Mouse (Mus musculus) heart, postnatal 0 days (tissue): ENCODE results near the gene Fam98b. TPM values are rescaled to one million over a fixed set of nuclear protein-coding genes. Genes with fewer than 3 reads are reported as not detected.

ENCODE experiments used
- ATAC-seq: fragments of 200-750 bp; cut with Nextera tagmentation; 2 replicates; pipeline ENCODE4 v1.8.0; 2017; ENCODE audit warnings: low read depth, moderate number of reproducible peaks, moderate library complexity; ENCODE audit not compliant: insufficient read depth
- DNase-seq: peaks from one replicate; pipeline ENCODE4 v3.0.0-alpha.2; 2016; ENCODE audit warnings: low spot score
- H3K27ac ChIP-seq: fragments of 300-500 bp; sonication (generic); 2 replicates; pipeline ENCODE4 v1.5.1; 2014; ENCODE audit warnings: low read depth, mild to moderate bottlenecking
- H3K27me3 ChIP-seq: fragments of 300-500 bp; sonication (generic); 2 replicates; pipeline ENCODE4 v1.6.1; 2014; ENCODE audit warnings: low read length, mixed read lengths; ENCODE audit not compliant: control insufficient read depth, insufficient read depth
- H3K36me3 ChIP-seq: fragments of 300-500 bp; sonication (generic); replicated peaks from 2 replicates; pipeline ENCODE4 v1.6.1; 2014; ENCODE audit warnings: low read length, mixed read lengths; ENCODE audit not compliant: control insufficient read depth, insufficient read depth
- H3K4me1 ChIP-seq: fragments of 300-500 bp; sonication (generic); 2 replicates; pipeline ENCODE4 v1.6.1; 2014; ENCODE audit warnings: antibody characterized with exemption; ENCODE audit not compliant: control insufficient read depth, insufficient read depth
- H3K4me2 ChIP-seq: fragments of 300-500 bp; sonication (generic); 2 replicates; pipeline ENCODE4 v1.6.1; 2014; ENCODE audit warnings: low read depth, mild to moderate bottlenecking, low read length, moderate library complexity
- H3K4me3 ChIP-seq: fragments of 300-500 bp; sonication (generic); 2 replicates; pipeline ENCODE4 v1.5.1; 2014; ENCODE audit warnings: low read depth, low read length
- H3K9ac ChIP-seq: fragments of 300-500 bp; sonication (generic); replicated peaks from 2 replicates; pipeline ENCODE4 v1.6.1; 2014; ENCODE audit warnings: low read depth, low read length, mixed read lengths
- H3K9me3 ChIP-seq: fragments of 300-500 bp; sonication (generic); replicated peaks from 2 replicates; pipeline ENCODE4 v1.6.1; 2016; ENCODE audit warnings: low read length; ENCODE audit not compliant: control insufficient read depth
- CTCF ChIP-seq: IDR thresholded peaks from 2 replicates; pipeline ENCODE4 v1.5.1; 2016; ENCODE audit warnings: antibody characterized with exemption, control low read depth, low read depth
- EP300 ChIP-seq: IDR thresholded peaks from 2 replicates; pipeline ENCODE4 v1.6.1; 2016; ENCODE audit warnings: antibody characterized with exemption, low read depth
- WGBS: fragments of 180-500 bp; shearing (Covaris S2); extraction: QIAGEN DNeasy Blood & Tissue Kit; methylation state at CpG from one replicate; pipeline ENCODE4 v1.1.7; 2014; 5-methylcytosine and 5-hydroxymethylcytosine counted together
- polyA plus RNA-seq: library from polyadenylated mRNA; unstranded; fragments of >200 nt; fragmentation: Nextera tagmentation; extraction: Ambion mirVana; gene quantifications from 2 replicates; pipeline ENCODE4 v1.2.1, GENCODE M21; 2015
- total RNA-seq: library from RNA; depleted of rRNA; stranded (reverse); fragments of >200 nt; gene quantifications from 2 replicates; pipeline ENCODE4 v1.2.3, GENCODE M21; 2014; ENCODE audit warnings: low replicate concordance; rRNA removed

The Fam98b gene
- total and polyA plus RNA-seq, 2 experiments from 2014 or later = 0.61 to 8.3 TPM

- Histone ChIP-seq H3K4me3 (no peak overlapping the region), H3K9ac (no peak overlapping the region), H3K4me2 (no peak overlapping the region), H3K9me3 (0 out of 2 replicates have a peak, but pooled peaks cover 3% of the 10 kb centered on the region), H3K27ac (no peak overlapping the region), H3K27me3 (no peaks in the 10 kb centered on the region), H3K36me3 (no peaks in the 10 kb centered on the region), H3K4me1 (no peaks in the 10 kb centered on the region)
- no peak for TF ChIP-seq CTCF
- no peak for TF ChIP-seq EP300
- 35% methylated on average over 2 of the region's 2 CpGs for WGBS
- ATAC-seq = no peak
- no peak for DNase-seq
Observed at GRCm38 (mm10) chr2:117312030-117312429, 62.5 kb downstream of the Fam98b start.

DNA sequence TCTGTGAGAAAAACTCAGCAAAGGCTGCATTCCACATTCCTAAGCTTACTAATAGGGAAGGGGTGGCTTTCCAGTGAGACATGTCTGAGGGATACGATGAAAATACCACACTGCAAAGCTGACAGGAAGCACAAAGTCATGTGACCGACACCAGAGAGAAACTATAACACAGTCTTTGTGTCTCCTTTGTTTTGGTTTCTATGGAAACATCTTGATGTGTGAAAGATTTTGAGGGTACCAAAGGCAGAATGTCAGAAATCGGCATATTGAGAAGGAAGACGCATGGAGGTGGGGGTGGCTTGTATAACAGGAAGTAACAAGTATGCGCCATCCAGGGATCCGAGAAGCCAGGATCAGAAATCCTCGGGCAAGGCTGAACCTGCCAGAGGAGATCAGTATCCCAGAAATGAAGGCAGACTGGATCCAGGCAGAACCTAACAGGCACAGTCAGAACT, 62.9 kb downstream of the Fam98b start:
- H3K36me3 ChIP-seq = no peaks in the 10 kb centered on the region
- H3K9me3 ChIP-seq = 0 out of 2 replicates have a peak, but pooled peaks cover 3% of the 10 kb centered on the region
- no peaks in the 10 kb centered on the region for H3K4me1 ChIP-seq
- DNase-seq (no peak), ATAC-seq (no peak)
- WGBS = 62% methylated on average over 7 of the region's 7 CpGs
- H3K27me3 ChIP-seq = no peaks in the 10 kb centered on the region
- no peak overlapping the region for H3K9ac ChIP-seq
- H3K4me3 ChIP-seq = no peak overlapping the region
- TF ChIP-seq CTCF = no peak
- TF ChIP-seq EP300 = no peak
- H3K27ac ChIP-seq = no peak overlapping the region
- no peak overlapping the region for H3K4me2 ChIP-seq

DNA sequence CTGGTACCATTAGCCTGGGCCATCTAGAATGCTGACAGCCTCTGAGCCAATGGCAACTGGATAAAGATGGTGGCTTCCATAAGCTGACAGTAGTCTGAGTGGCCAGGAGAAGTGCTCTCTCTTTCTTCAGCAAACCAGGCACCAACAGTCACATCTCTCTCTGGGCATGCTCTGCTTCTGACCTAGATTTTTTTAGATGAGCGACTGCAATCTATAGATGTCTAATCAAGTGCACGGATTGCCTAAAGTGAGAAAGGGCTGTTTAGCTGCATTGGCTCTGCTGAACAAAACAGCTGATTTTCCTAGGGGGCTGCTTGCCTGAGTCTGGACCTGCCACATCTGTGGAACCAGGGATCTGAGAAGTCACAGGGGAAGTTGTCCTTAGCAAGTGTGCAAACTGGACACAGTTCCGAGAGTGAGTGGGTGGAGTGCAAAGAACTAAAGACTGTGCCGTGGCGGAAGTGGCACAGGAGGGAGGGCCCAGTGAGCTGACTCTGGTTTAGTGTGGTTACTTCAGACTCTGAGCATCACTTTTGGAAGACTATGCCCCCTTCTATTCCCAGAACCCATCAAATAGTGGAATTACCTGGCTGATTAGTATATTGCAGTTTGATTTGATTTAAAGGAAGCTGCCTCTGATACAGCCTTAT, 64.2 kb downstream of the Fam98b start:
- ATAC-seq = no peak
- no peaks in the 10 kb centered on the region for H3K27me3 ChIP-seq

GRCm38 (mm10) chr2:117318991-117319390, 69.5 kb downstream of the Fam98b start:
- ATAC-seq (no peak), DNase-seq (no peak)
- Histone ChIP-seq H3K27ac (no peak overlapping the region), H3K27me3 (no peaks in the 10 kb centered on the region), H3K4me3 (no peak overlapping the region), H3K9me3 (0 out of 2 replicates have a peak, but pooled peaks cover 3% of the 10 kb centered on the region), H3K4me1 (no peaks in the 10 kb centered on the region), H3K36me3 (no peaks in the 10 kb centered on the region), H3K9ac (no peak overlapping the region), H3K4me2 (no peak overlapping the region)
- TF ChIP-seq CTCF (no peak), EP300 (no peak)
- 77% methylated on average over 3 of the region's 3 CpGs for WGBS

More for the DNA sequence above, 64.2 kb downstream of the Fam98b start:
- TF ChIP-seq CTCF (no peak), EP300 (no peak)
- H3K4me2 ChIP-seq = no peak overlapping the region
- H3K9me3 ChIP-seq = 0 out of 2 replicates have a peak, but pooled peaks cover 3% of the 10 kb centered on the region
- no peak overlapping the region for H3K9ac ChIP-seq
- no peak overlapping the region for H3K27ac ChIP-seq
- no peak for DNase-seq
- WGBS = 90% methylated on average over 5 of the region's 5 CpGs
- H3K36me3 ChIP-seq = no peaks in the 10 kb centered on the region
- H3K4me3 ChIP-seq = no peak overlapping the region
- no peaks in the 10 kb centered on the region for H3K4me1 ChIP-seq

Other genes with a start within 250 kb of the Fam98b start
- gene Spred1, start 128.4 kb upstream of the Fam98b start, total RNA-seq = 13.6 and 19.4 TPM in 2 replicates
- 5.1 and 5.2 TPM in 2 replicates for gene Spred1, start 128.4 kb upstream of the Fam98b start, polyA plus RNA-seq
- 2.7 TPM in 1 of 2 replicates, not detected in the other for gene Rasgrp1, start 93.3 kb downstream of the Fam98b start, total RNA-seq
- gene Rasgrp1, start 93.3 kb downstream of the Fam98b start, polyA plus RNA-seq = 0.07 and 0.12 TPM in 2 replicates